Mouse (Mus musculus) cerebellum, adult 2 months (tissue): ENCODE results near the gene Hgf. TPM values are rescaled to one million over a fixed set of nuclear protein-coding genes. Genes with fewer than 3 reads are reported as not detected.

Experiments used
- DNase-seq, 2 experiments: peaks; one replicate each; pipeline ENCODE4 v3.0.0; 2021
- H3K27ac ChIP-seq: fragments of 200-500 bp; 2 replicates; pipeline ENCODE4 v1.5.1; 2012; ENCODE audit warnings: low read length, control low read depth, inconsistent platforms; ENCODE audit not compliant: insufficient read depth
- H3K27me3 ChIP-seq: fragments of 200-500 bp; 2 replicates; pipeline ENCODE4 v1.6.1; 2012; ENCODE audit warnings: inconsistent platforms, mild to moderate bottlenecking, low read length, moderate library complexity; ENCODE audit not compliant: control insufficient read depth, insufficient read depth
- H3K4me1 ChIP-seq: fragments of 200-500 bp; 2 replicates; pipeline ENCODE4 v1.6.1; 2011; ENCODE audit warnings: low read length; ENCODE audit not compliant: control insufficient read depth, insufficient read depth
- H3K4me3 ChIP-seq: fragments of 200-500 bp; replicated peaks from 2 replicates; pipeline ENCODE3; 2011; ENCODE audit warnings: mild to moderate bottlenecking, low read depth, low read length, control low read depth; ENCODE audit not compliant: insufficient read depth
- CTCF ChIP-seq: fragments of 200-500 bp; IDR thresholded peaks from 2 replicates; pipeline ENCODE4 v1.5.1; 2011; ENCODE audit warnings: low read depth, mild to moderate bottlenecking, control low read depth, low read length, moderate library complexity, borderline replicate concordance; ENCODE audit not compliant: insufficient read depth
- POLR2A ChIP-seq: fragments of 200-500 bp; IDR thresholded peaks from 2 replicates; pipeline ENCODE4 v1.6.1; 2011; ENCODE audit warnings: low read length, control low read depth, borderline replicate concordance; ENCODE audit not compliant: insufficient read depth
- WGBS: fragments of 180-500 bp; shearing (Covaris S2); methylation state at CpG from one replicate; pipeline ENCODE4 v1.1.7; 2018; 5-methylcytosine and 5-hydroxymethylcytosine counted together
- polyA plus RNA-seq: library from polyadenylated mRNA; depleted of rRNA; stranded (reverse); fragments of >200 nt; gene quantifications from 2 replicates; pipeline ENCODE4 v1.2.3, GENCODE M21; 2012; rRNA removed

The Hgf gene
- polyA plus RNA-seq, 1 experiment: 0.34 TPM

DNA sequence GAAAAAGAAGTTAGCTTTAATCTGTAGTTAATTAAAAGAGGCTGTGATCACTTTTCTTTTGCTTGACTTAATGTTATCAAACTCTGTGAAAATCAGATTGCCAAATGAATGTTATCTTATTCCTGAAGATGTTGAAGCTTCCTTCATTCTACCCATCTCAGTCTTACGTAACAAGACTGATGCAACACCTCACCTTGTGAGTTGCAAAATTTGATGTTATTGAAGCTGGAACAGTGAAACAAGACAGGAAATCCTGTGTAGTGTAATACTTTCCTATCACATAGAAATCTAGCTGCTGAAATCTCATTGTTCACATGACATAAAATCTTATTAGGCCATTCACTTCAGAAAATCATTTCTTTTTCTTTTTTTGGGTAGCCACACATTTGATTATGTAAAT is 96.9 kb downstream of the Hgf start:
- 93% methylated on average over 1 of the region's 1 CpGs for WGBS

DNA sequence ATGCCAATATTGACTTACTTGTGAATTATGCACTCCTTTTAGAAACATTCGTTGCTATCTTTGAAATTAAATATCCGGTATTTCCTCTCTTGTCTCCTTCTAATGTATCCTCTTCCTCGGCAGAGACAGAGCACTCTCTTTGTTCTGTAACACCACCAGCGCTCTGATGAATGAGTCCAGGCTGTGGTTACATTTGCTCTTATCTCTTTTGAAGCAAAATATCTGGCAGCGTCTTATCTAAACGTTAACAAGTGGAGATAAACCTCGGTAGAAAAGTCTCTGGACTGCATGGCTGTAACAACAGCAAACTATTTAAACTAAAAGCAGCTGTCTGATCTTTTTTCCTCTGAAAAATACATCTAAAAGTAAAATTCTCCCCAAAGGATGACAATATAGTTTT is 100.7 kb downstream of the Hgf start:
- 82% methylated on average over 7 of the region's 7 CpGs for WGBS
- Histone ChIP-seq H3K4me3 (no peak overlapping the region), H3K27ac (no peak overlapping the region), H3K27me3 (no peaks in the 10 kb centered on the region), H3K4me1 (no peaks in the 10 kb centered on the region)
- DNase-seq: no peak
- TF ChIP-seq POLR2A (no peak), CTCF (no peak)

More for the DNA sequence above, 96.9 kb downstream of the Hgf start:
- no peak for DNase-seq
- Histone ChIP-seq H3K4me1 (no peaks in the 10 kb centered on the region), H3K27ac (no peak overlapping the region), H3K4me3 (no peak overlapping the region), H3K27me3 (no peaks in the 10 kb centered on the region)
- no peak for TF ChIP-seq POLR2A
- no peak for TF ChIP-seq CTCF

Other genes starting within 250 kb of the Hgf start
- gene Gm28710, start 238.3 kb downstream of the Hgf start, polyA plus RNA-seq: not detected in 2 replicates